Mouse (Mus musculus) erythroblast, embryonic 14.5 days (primary cell): ENCODE data around the gene Grin2d.

ENCODE experiments used
- GATA1 ChIP-seq: IDR thresholded peaks from 2 replicates; pipeline ENCODE4 v1.6.1; 2012; ENCODE audit warnings: low read length, inconsistent platforms, mixed read lengths
- TAL1 ChIP-seq: IDR thresholded peaks from 3 replicates; pipeline ENCODE4 v1.6.1; 2012; ENCODE audit warnings: low read length, inconsistent platforms, mixed read lengths

DNA sequence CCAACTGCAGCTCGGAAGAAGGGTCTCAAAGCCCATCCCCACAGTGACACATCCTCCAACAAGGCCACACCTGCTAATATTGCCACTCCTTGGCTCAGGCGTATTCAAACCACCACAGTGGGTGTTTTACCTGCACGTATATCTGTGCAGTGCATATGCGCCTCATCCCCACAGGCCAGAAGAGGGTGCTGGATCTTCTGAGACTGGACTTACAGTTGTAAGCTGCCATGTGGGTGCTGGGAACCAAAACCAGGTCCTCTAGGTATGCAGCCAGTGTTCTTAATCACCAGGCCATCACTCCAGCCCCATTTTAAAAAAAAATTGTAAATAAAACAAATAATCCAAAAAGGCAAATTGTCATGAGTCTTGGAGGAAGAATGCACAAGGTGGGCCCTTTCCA is 2.4 kb upstream of the Grin2d start:
- TF ChIP-seq GATA1 (no peak), TAL1 (no peak)
